Mouse (Mus musculus) midbrain, embryonic 10.5 days (tissue): ENCODE data around the gene Gria3. TPM values are rescaled to one million over a fixed set of nuclear protein-coding genes. Genes with fewer than 3 reads are reported as not detected.

Experiments
- DNase-seq: peaks from one replicate; pipeline ENCODE4 v3.0.0-alpha.2; 2017; ENCODE audit warnings: low spot score
- H3K27ac ChIP-seq: fragments of 300-500 bp; sonication (generic); replicated peaks from 2 replicates; pipeline ENCODE4 v1.5.1; 2016; ENCODE audit warnings: mild to moderate bottlenecking
- H3K27me3 ChIP-seq: fragments of 300-500 bp; sonication (generic); 2 replicates; pipeline ENCODE4 v1.6.1; 2016; ENCODE audit warnings: low read depth, mild to moderate bottlenecking; ENCODE audit not compliant: poor library complexity, severe bottlenecking
- H3K36me3 ChIP-seq: fragments of 300-500 bp; sonication (generic); 2 replicates; pipeline ENCODE4 v1.6.1; 2016; ENCODE audit warnings: mild to moderate bottlenecking, moderate library complexity
- H3K4me1 ChIP-seq: fragments of 300-500 bp; sonication (generic); 2 replicates; pipeline ENCODE4 v1.6.1; 2016
- H3K4me3 ChIP-seq: fragments of 300-500 bp; sonication (generic); 2 replicates; pipeline ENCODE4 v1.5.1; 2016; ENCODE audit warnings: mild to moderate bottlenecking, moderate library complexity
- H3K9me3 ChIP-seq: fragments of 300-500 bp; sonication (generic); replicated peaks from 2 replicates; pipeline ENCODE4 v1.6.1; 2016; ENCODE audit warnings: mild to moderate bottlenecking
- WGBS: fragments of 180-500 bp; shearing (Covaris S2); methylation state at CpG from one replicate; pipeline ENCODE4 v1.1.7; 2016; 5-methylcytosine and 5-hydroxymethylcytosine counted together
- microRNA-seq: library from miRNA; unstranded; fragments of <30 nt; microRNA quantifications from one replicate; pipeline ENCODE4, GENCODE M21; 2017
- polyA plus RNA-seq: library from polyadenylated mRNA; unstranded; fragments of >200 nt; fragmentation: Nextera tagmentation; extraction: Ambion mirVana; gene quantifications from 2 replicates; pipeline ENCODE4 v1.2.1, GENCODE M21; 2016

The Gria3 gene
- polyA plus RNA-seq, 1 experiment from 2014 or later: 2.2 TPM

GRCm38 (mm10) chrX:41607181-41607580 is 206.5 kb downstream of the Gria3 start:
- Histone ChIP-seq H3K4me1 (no peaks in the 10 kb centered on the region), H3K27me3 (no peaks in the 10 kb centered on the region), H3K9me3 (no peaks in the 10 kb centered on the region), H3K4me3 (no peak overlapping the region), H3K36me3 (no peaks in the 10 kb centered on the region), H3K27ac (no peak overlapping the region)
- no peak for DNase-seq
- 97% methylated on average over 1 of the region's 1 CpGs for WGBS

- no peak overlapping the region for H3K4me3 ChIP-seq
- no peaks in the 10 kb centered on the region for H3K27me3 ChIP-seq
- H3K4me1 ChIP-seq: no peaks in the 10 kb centered on the region
- WGBS: 57% methylated on average over 2 of the region's 2 CpGs
- no peak overlapping the region for H3K27ac ChIP-seq
- no peaks in the 10 kb centered on the region for H3K9me3 ChIP-seq
- peak; percentile 11 for DNase-seq
- H3K36me3 ChIP-seq: no peaks in the 10 kb centered on the region
Observed at GRCm38 (mm10) chrX:41614920-41615319, 214.3 kb downstream of the Gria3 start.

- Histone ChIP-seq H3K4me1 (no peaks in the 10 kb centered on the region), H3K36me3 (no peaks in the 10 kb centered on the region), H3K4me3 (no peak overlapping the region), H3K27me3 (no peaks in the 10 kb centered on the region), H3K9me3 (no peaks in the 10 kb centered on the region), H3K27ac (no peak overlapping the region)
- no peak for DNase-seq
- 92% methylated on average over 1 of the region's 1 CpGs for WGBS
Observed at GRCm38 (mm10) chrX:41616928-41617327, 216.3 kb downstream of the Gria3 start.

DNA sequence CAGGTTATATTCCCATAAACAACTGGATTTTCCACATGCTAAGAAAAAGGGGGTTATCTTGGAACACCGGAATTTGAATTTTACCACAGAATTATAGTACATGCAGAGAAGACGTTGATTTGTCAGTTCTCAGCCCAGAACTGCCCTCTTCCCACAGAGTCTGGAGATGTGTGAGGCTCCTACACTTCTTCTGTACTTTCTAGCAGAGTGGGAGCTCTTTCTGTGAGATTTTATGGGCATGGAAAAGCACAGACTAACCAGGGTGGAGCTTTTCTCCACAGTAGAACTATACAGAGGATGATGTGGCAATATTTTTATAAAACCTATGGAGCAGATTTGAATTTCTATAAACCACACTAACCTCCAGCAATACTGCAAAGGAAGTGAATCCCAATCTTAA is 217.7 kb downstream of the Gria3 start:
- H3K36me3 ChIP-seq: no peaks in the 10 kb centered on the region
- no peaks in the 10 kb centered on the region for H3K27me3 ChIP-seq

DNA sequence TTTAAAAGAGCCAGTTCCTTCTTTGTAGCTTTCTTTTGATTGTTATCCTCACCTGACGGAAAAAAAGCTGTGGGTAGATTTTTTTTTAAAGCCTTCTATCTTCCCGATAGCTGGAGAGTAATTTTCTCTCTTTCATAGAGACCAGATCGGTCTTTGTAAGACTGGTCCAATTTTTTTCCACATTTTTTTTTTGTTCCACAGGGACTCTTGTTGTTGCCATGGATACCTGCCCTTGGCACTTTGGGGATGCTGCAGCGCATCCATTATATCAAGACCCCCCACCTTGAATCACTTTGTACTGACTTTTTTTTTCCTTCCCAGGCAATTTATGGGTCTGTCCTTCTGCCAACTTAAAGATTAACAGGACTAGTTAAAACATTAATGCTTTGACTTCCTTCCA is 232.9 kb downstream of the Gria3 start:
- H3K9me3 ChIP-seq: no peaks in the 10 kb centered on the region
- WGBS: 80% methylated on average over 4 of the region's 4 CpGs
- H3K4me3 ChIP-seq: no peak overlapping the region
- no peaks in the 10 kb centered on the region for H3K27me3 ChIP-seq
- H3K36me3 ChIP-seq: no peaks in the 10 kb centered on the region
- no peak for DNase-seq
- no peaks in the 10 kb centered on the region for H3K4me1 ChIP-seq
- H3K27ac ChIP-seq: no peak overlapping the region

More for the DNA sequence above, 217.7 kb downstream of the Gria3 start:
- Histone ChIP-seq H3K27ac (no peak overlapping the region), H3K4me3 (no peak overlapping the region), H3K4me1 (no peaks in the 10 kb centered on the region), H3K9me3 (no peaks in the 10 kb centered on the region)
- WGBS: 93% methylated on average over 2 of the region's 2 CpGs
- DNase-seq: no peak

DNA sequence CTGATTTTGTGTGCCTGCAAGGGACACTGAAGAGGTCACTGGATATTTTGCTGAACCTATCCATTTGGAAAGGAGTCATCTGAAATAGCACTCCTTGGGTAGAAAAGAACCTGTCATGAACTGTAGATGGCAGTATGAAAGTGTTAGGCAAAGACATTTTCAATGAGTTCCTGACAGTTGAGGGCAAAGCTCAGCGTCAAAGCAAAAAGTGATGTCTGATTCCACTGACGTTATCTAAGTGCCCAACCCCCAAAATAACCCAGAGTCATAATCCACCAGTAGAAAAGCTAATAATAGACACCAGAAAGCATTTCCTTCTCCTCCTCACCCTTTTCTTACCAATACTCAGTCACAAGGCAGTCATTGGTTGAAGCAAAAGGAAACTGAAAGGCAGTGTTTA is 244.3 kb downstream of the Gria3 start:
- Histone ChIP-seq H3K4me3 (no peak overlapping the region), H3K27me3 (no peaks in the 10 kb centered on the region), H3K4me1 (no peaks in the 10 kb centered on the region), H3K36me3 (no peaks in the 10 kb centered on the region), H3K9me3 (no peaks in the 10 kb centered on the region), H3K27ac (no peak overlapping the region)
- DNase-seq: no peak
- WGBS: 45% methylated on average over 2 of the region's 2 CpGs

- Histone ChIP-seq H3K36me3 (no peaks in the 10 kb centered on the region), H3K27me3 (no peaks in the 10 kb centered on the region), H3K9me3 (no peaks in the 10 kb centered on the region), H3K4me3 (no peak overlapping the region), H3K27ac (no peak overlapping the region), H3K4me1 (no peaks in the 10 kb centered on the region)
- WGBS: 57% methylated on average over 4 of the region's 4 CpGs
- no peak for DNase-seq
Observed at GRCm38 (mm10) chrX:41657791-41658190, 257.1 kb downstream of the Gria3 start.

GRCm38 (mm10) chrX:41688869-41689268 is 288.2 kb downstream of the Gria3 start:
- Histone ChIP-seq H3K27ac (no peak overlapping the region), H3K36me3 (no peaks in the 10 kb centered on the region), H3K4me3 (no peak overlapping the region), H3K4me1 (no peaks in the 10 kb centered on the region), H3K27me3 (no peaks in the 10 kb centered on the region), H3K9me3 (no peaks in the 10 kb centered on the region)
- WGBS: 65% methylated on average over 2 of the region's 2 CpGs
- no peak for DNase-seq

DNA sequence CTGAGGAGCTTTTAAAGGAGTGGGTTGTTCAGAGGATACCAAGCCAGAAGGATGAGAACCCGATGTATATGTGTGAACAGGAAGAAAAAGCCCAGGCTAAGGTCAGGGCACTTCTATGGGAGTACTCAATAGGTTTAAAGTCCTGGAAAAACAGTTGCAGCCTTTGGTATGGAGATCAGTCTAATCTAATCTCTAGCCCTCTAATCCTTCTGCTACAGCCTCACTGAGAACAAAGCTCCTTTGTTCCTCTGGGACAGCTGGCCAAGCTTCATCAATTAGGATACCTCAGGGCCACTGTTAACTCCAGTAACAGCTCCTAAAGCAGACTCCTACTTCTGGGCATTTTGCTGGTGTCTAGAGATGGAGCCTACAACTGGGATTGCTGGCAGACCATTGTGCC is 291.4 kb downstream of the Gria3 start:
- H3K27ac ChIP-seq: peak overlapping the region; percentile 55

More for the DNA sequence above, 291.4 kb downstream of the Gria3 start:
- H3K4me1 ChIP-seq: no peaks in the 10 kb centered on the region
- H3K36me3 ChIP-seq: no peaks in the 10 kb centered on the region
- WGBS: 37% methylated on average over 1 of the region's 1 CpGs
- DNase-seq: peak; percentile 20
- H3K9me3 ChIP-seq: no peaks in the 10 kb centered on the region
- no peak overlapping the region for H3K4me3 ChIP-seq
- no peaks in the 10 kb centered on the region for H3K27me3 ChIP-seq

Small RNA genes lying within 50 kb of the gene (microRNA-seq; reads per million reads assigned to microRNA genes)
- not detected for gene Gm22413
